Mouse (Mus musculus): ENCODE measurements around the gene Ifrd2. TPM values are rescaled to one million over a fixed set of nuclear protein-coding genes. Genes with fewer than 3 reads are reported as not detected.

Ifrd2 gene
- polyA plus RNA-seq, 1 experiment, result 55.4 TPM

- no peaks in the 10 kb centered on the region for H3K27me3 ChIP-seq (ENCODE audit: control insufficient read depth, insufficient read depth, low read length)
- no peak for TF ChIP-seq CTCF (IDR thresholded peaks at IDR 0.05; ENCODE audit: extremely low read depth, insufficient read length, insufficient replicate concordance, low read depth, low read length)
- TF ChIP-seq POLR2A (IDR thresholded peaks at IDR 0.05; ENCODE audit: low read depth, low read length), result no peak
- H3K4me3 ChIP-seq (ENCODE audit: low read depth, low read length), result no peak overlapping the region
- H3K27ac ChIP-seq (ENCODE audit: insufficient read depth, low read depth, low read length), result peak overlapping the region; percentile 91; the same call in 1 of the 2 replicates
- 0 out of 2 replicates have a peak, but pooled peaks cover 4% of the 10 kb centered on the region for H3K36me3 ChIP-seq (ENCODE audit: control insufficient read depth, insufficient read depth, low read length)
- 46% methylated on average over 4 of the region's 4 CpGs for WGBS
- H3K4me1 ChIP-seq (ENCODE audit: control insufficient read depth, insufficient read depth, insufficient read length, low read length), result peaks cover 15% of the 10 kb centered on the region; the same call in 1 of the 2 replicates
Observed at GRCm38 (mm10) chr9:107581584-107581983, 5.9 kb upstream of the Ifrd2 start.

GRCm38 (mm10) chr9:107582509-107583062 lies 4.9 kb upstream of the Ifrd2 start:
- no peak for TF ChIP-seq CTCF (IDR thresholded peaks at IDR 0.05; ENCODE audit: extremely low read depth, insufficient read length, insufficient replicate concordance, low read depth, low read length)
- no peak for TF ChIP-seq POLR2A (IDR thresholded peaks at IDR 0.05; ENCODE audit: low read depth, low read length)
- Histone ChIP-seq H3K27ac (ENCODE audit: insufficient read depth, low read depth, low read length) (no peak overlapping the region), H3K27me3 (ENCODE audit: control insufficient read depth, insufficient read depth, low read length) (no peaks in the 10 kb centered on the region), H3K36me3 (ENCODE audit: control insufficient read depth, insufficient read depth, low read length) (0 out of 2 replicates have a peak, but pooled peaks cover 4% of the 10 kb centered on the region), H3K4me3 (ENCODE audit: low read depth, low read length) (no peak overlapping the region), H3K4me1 (ENCODE audit: control insufficient read depth, insufficient read depth, insufficient read length, low read length) (peaks cover 7% of the 10 kb centered on the region; the same call in 1 of the 2 replicates)
- 79% methylated on average over 7 of the region's 7 CpGs for WGBS

DNA sequence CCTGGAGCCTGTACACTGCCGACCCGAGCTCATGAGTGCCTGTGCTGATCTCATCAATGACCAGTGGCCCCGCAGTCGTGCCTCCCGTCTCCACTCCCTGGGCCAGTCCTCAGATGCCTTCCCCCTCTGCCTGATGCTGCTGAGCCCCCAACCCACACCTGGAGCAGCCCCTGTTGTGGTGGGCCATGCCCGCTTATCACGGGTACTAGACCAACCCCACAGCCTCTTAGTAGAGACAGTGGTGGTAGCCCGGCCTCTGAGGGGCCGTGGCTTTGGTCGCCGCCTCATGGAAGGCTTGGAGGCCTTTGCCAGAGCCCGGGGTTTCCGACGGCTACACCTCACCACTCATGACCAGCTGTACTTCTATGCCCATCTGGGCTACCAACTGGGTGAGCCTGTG lies 4.3 kb upstream of the Ifrd2 start:
- TF ChIP-seq CTCF (IDR thresholded peaks at IDR 0.05; ENCODE audit: extremely low read depth, insufficient read length, insufficient replicate concordance, low read depth, low read length) (no peak), POLR2A (IDR thresholded peaks at IDR 0.05; ENCODE audit: low read depth, low read length) (no peak)
- Histone ChIP-seq H3K4me1 (ENCODE audit: control insufficient read depth, insufficient read depth, insufficient read length, low read length) (peaks cover 10% of the 10 kb centered on the region; the same call in 1 of the 2 replicates), H3K27ac (ENCODE audit: insufficient read depth, low read depth, low read length) (no peak overlapping the region), H3K36me3 (ENCODE audit: control insufficient read depth, insufficient read depth, low read length) (0 out of 2 replicates have a peak, but pooled peaks cover 4% of the 10 kb centered on the region), H3K27me3 (ENCODE audit: control insufficient read depth, insufficient read depth, low read length) (no peaks in the 10 kb centered on the region), H3K4me3 (ENCODE audit: low read depth, low read length) (no peak overlapping the region)
- WGBS, result 92% methylated on average over 14 of the region's 14 CpGs

DNA sequence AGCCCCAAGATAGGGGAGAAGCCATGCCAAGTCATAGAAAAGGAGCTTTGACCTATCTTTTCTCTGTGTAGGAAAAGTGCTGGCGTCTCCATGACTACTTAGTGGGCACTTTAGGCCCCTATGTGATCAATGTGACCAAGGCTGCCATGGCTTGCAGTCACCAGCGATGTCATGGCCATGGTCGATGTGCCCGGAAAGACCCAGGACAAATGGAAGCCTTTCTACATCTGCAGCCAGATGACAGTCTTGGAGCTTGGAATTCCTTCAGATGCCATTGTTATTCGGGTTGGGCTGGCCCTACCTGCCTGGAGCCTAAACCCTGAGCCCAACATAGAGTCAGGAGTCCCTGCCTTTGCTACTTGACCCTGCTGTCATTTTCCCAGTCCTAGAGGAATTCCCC lies 938 bp upstream of the Ifrd2 start:
- Histone ChIP-seq H3K4me1 (ENCODE audit: control insufficient read depth, insufficient read depth, insufficient read length, low read length) (peaks cover 28% of the 10 kb centered on the region), H3K27ac (ENCODE audit: insufficient read depth, low read depth, low read length) (peak overlapping the region; percentile 0; the same call in 1 of the 2 replicates), H3K36me3 (ENCODE audit: control insufficient read depth, insufficient read depth, low read length) (peaks cover 11% of the 10 kb centered on the region; the same call in 1 of the 2 replicates), H3K27me3 (ENCODE audit: control insufficient read depth, insufficient read depth, low read length) (no peaks in the 10 kb centered on the region), H3K4me3 (ENCODE audit: low read depth, low read length) (no peak overlapping the region)
- WGBS, result 82% methylated on average over 5 of the region's 5 CpGs
- TF ChIP-seq POLR2A (IDR thresholded peaks at IDR 0.05; ENCODE audit: low read depth, low read length) (no peak), CTCF (IDR thresholded peaks at IDR 0.05; ENCODE audit: extremely low read depth, insufficient read length, insufficient replicate concordance, low read depth, low read length) (no peak)

- peaks cover 25% of the 10 kb centered on the region for H3K4me1 ChIP-seq (ENCODE audit: control insufficient read depth, insufficient read depth, insufficient read length, low read length)
Observed at GRCm38 (mm10) chr9:107587833-107588639, 594 bp downstream of the Ifrd2 start.

GRCm38 (mm10) chr9:107590058-107590772 lies 2.8 kb downstream of the Ifrd2 start:
- H3K27ac ChIP-seq (ENCODE audit: insufficient read depth, low read depth, low read length), result peak overlapping the region; percentile 94
- WGBS, result 23% methylated on average over 25 of the region's 25 CpGs
- TF ChIP-seq CTCF (IDR thresholded peaks at IDR 0.05; ENCODE audit: extremely low read depth, insufficient read length, insufficient replicate concordance, low read depth, low read length), result peak; percentile 17; the same call in 1 of the 2 replicates
- no peak for TF ChIP-seq POLR2A (IDR thresholded peaks at IDR 0.05; ENCODE audit: low read depth, low read length)
- H3K4me1 ChIP-seq (ENCODE audit: control insufficient read depth, insufficient read depth, insufficient read length, low read length), result peaks cover 25% of the 10 kb centered on the region
- peak overlapping the region; percentile 51 for H3K4me3 ChIP-seq (ENCODE audit: low read depth, low read length)
- H3K36me3 ChIP-seq (ENCODE audit: control insufficient read depth, insufficient read depth, low read length), result peaks cover 27% of the 10 kb centered on the region
- H3K27me3 ChIP-seq (ENCODE audit: control insufficient read depth, insufficient read depth, low read length), result no peaks in the 10 kb centered on the region

More at GRCm38 (mm10) chr9:107587833-107588639, 594 bp downstream of the Ifrd2 start:
- peak overlapping the region; percentile 75 for H3K4me3 ChIP-seq (ENCODE audit: low read depth, low read length)
- H3K27ac ChIP-seq (ENCODE audit: insufficient read depth, low read depth, low read length), result peak overlapping the region; percentile 18; the same call in 1 of the 2 replicates
- WGBS, result 1% methylated on average over 33 of the region's 33 CpGs
- TF ChIP-seq POLR2A (IDR thresholded peaks at IDR 0.05; ENCODE audit: low read depth, low read length) (no peak), CTCF (IDR thresholded peaks at IDR 0.05; ENCODE audit: extremely low read depth, insufficient read length, insufficient replicate concordance, low read depth, low read length) (no peak)
- H3K27me3 ChIP-seq (ENCODE audit: control insufficient read depth, insufficient read depth, low read length), result no peaks in the 10 kb centered on the region
- H3K36me3 ChIP-seq (ENCODE audit: control insufficient read depth, insufficient read depth, low read length), result peaks cover 23% of the 10 kb centered on the region

All from small intestine, adult 2 months (tissue).